Mouse (Mus musculus) lung, postnatal 4 days (tissue): ENCODE measurements around the gene Mymx.
A peak's percentile ranks its signal among the peaks of the same experiment; 100 is the strongest.

Experiments used
- DNase-seq, 2 experiments: peaks; one replicate each; pipeline ENCODE4 v3.0.0; 2021

The Mymx gene

GRCm38 (mm10) chr17:45610144-45610866 is 8.4 kb upstream of the Mymx start:
- peak; percentile 47 to 49 for DNase-seq

- no peak for DNase-seq
Observed at GRCm38 (mm10) chr17:45608396-45608795, 6.5 kb upstream of the Mymx start.

GRCm38 (mm10) chr17:45606992-45607879 is 5.3 kb upstream of the Mymx start:
- DNase-seq, result no peak

GRCm38 (mm10) chr17:45602984-45603383 is 1.1 kb upstream of the Mymx start:
- DNase-seq, result no peak

- no peak for DNase-seq
Observed at GRCm38 (mm10) chr17:45601325-45601724, 577 bp downstream of the Mymx start.

- DNase-seq, result no peak
Observed at GRCm38 (mm10) chr17:45600267-45600666, 1.6 kb downstream of the Mymx start.

- DNase-seq, result peak; percentile 78 to 83
Observed at GRCm38 (mm10) chr17:45599446-45600242, 2.3 kb downstream of the Mymx start, which contains the start of gene Slc29a1. Gene Slc29a1 (minus strand): TSS chr17:45599606.

GRCm38 (mm10) chr17:45598891-45599290 is 3.0 kb downstream of the Mymx start:
- DNase-seq, result no peak

GRCm38 (mm10) chr17:45598376-45598775 is 3.5 kb downstream of the Mymx start:
- no peak for DNase-seq

- peak; percentile 48 to 63 for DNase-seq
Observed at GRCm38 (mm10) chr17:45597787-45598186, 4.1 kb downstream of the Mymx start.

- DNase-seq, result peak; percentile 85 to 89
Observed at GRCm38 (mm10) chr17:45596631-45597396, 5.1 kb downstream of the Mymx start.

- no peak for DNase-seq
Observed at GRCm38 (mm10) chr17:45595736-45596390, 6.0 kb downstream of the Mymx start.

- peak; percentile 87 to 89 for DNase-seq
Observed at GRCm38 (mm10) chr17:45594881-45595735, 6.8 kb downstream of the Mymx start.

GRCm38 (mm10) chr17:45594195-45594594 is 7.7 kb downstream of the Mymx start:
- DNase-seq, result no peak

GRCm38 (mm10) chr17:45593479-45593878 is 8.4 kb downstream of the Mymx start:
- DNase-seq, result no peak

- DNase-seq, result peak; percentile 26 to 77
Observed at GRCm38 (mm10) chr17:45592606-45593431, 9.1 kb downstream of the Mymx start.

GRCm38 (mm10) chr17:45591701-45592605 is 9.9 kb downstream of the Mymx start:
- peak in 1 of 2 experiments; percentile 4 for DNase-seq

GRCm38 (mm10) chr17:45590410-45590809 is 11.5 kb downstream of the Mymx start:
- DNase-seq, result no peak

- no peak for DNase-seq
Observed at GRCm38 (mm10) chr17:45589844-45590243, 12.1 kb downstream of the Mymx start.
